Mouse (Mus musculus): ENCODE measurements at regions not wholly inside any gene's neighbourhood (a gene's known extent, or its start where the extent isn't known, plus 50 kb on each side); places are given as distances from the start of the nearest gene placed in this dataset.

- TF ChIP-seq MAX (IDR thresholded peaks at IDR 0.05; ENCODE audit: low read depth) (no peak), POLR2A (IDR thresholded peaks at IDR 0.05; ENCODE audit: insufficient read length, low read depth) (no peak), REST (IDR thresholded peaks at IDR 0.05; ENCODE audit: insufficient read depth, insufficient read length) (no peak), USF1 (IDR thresholded peaks at IDR 0.05; ENCODE audit: low read depth) (no peak), TCF3 (IDR thresholded peaks at IDR 0.05; ENCODE audit: insufficient read length, low read depth) (no peak)
Measured at GRCm38 (mm10) chr11:64579826-64580225, 143.4 kb upstream of the F930015N05Rik start.

Measured in myocyte (in vitro differentiated cells).